Mouse (Mus musculus) MEL-GATA-1-ER (cell line): ENCODE results near the gene Elmsan1.

ENCODE experiments used
- DNase-seq: peaks from one replicate; pipeline ENCODE4 v3.0.0-alpha.2; 2012; ENCODE audit warnings: low read depth; ENCODE audit errors: extremely low read depth

Elmsan1 gene

DNA sequence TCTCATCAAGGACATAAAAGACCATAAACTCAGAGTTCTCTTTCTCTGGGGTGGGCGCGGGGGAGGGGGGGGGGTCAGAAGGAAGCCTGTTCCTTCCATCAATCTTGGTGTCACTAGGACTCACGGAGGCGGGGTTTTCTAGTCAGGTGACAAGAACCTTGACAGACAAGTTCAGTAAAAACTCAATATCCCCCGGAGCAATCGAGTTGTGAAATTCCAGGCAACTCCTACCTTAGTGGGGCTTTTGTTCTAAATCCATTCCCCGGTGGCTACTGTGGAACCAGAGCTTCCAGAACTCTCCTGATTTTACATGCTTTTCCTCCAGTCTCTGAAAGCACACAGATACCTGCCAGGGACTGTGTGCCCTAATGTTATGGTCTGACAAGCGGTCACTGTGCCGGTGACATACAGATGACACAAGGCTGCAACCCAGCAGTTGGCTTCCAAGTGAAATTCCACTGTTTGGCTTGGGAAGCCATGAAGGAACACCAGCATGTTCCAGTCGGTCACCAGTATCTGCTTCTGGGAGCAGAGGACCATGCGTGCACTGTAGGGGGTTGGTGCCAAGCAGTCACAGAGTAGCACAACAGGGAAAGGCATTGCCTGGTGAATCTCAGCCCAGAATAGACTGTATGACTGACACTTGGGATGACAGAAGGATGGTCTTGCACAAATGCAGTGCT is 2.8 kb downstream of the Elmsan1 start:
- DNase-seq: no peak

DNA sequence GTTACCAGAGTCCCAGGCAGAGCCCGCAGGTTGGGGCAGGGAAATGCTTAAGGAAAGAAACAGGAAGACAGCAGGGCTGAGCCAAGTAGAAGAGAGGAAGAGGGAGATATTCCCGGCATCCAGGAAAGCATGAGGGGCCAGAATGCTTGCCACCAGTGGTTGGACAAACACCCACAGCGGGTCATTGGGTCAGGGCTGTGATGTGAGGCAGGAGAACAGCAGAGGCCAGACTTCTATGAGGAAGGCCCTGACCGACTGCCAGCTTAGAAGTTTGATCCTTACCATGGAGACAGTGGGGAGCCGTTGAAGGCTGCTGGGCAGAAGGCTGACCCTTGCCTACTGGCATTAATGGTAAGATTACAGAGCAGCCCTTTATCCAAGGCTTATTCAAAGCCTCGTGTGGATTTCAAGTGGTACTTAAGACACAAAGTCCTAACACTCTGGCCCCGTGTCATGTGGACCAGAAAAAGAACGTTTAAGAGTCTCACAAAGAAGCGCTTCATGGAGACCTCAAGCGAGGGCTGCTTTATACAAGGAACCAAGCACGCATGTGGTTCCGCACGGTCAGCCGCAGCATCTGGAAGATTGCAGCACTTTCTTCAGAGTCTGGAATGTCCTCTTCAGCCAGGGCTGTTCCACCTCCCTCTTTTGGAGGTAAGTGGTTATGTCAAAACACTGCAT is 4.0 kb downstream of the Elmsan1 start:
- DNase-seq: no peak

DNA sequence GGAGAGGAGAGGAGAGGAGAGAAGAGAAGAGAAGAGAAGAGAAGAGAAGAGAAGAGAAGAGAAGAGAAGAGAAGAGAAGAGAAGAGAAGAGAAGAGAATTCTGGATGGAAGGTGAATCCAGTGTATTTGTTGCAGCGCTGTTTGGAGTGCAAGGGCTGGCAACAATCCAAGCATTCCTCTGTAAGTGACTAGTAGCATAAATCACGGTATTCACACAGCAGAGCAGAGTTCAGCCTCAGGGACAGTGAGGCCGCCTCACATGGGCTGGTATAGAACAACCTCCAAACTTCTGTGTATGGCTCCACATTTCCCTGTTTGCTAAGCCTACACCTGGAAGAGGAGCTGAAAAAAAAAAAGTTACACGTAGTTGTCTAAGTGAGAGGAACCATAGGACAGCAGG is 6.4 kb downstream of the Elmsan1 start:
- DNase-seq: no peak

DNA sequence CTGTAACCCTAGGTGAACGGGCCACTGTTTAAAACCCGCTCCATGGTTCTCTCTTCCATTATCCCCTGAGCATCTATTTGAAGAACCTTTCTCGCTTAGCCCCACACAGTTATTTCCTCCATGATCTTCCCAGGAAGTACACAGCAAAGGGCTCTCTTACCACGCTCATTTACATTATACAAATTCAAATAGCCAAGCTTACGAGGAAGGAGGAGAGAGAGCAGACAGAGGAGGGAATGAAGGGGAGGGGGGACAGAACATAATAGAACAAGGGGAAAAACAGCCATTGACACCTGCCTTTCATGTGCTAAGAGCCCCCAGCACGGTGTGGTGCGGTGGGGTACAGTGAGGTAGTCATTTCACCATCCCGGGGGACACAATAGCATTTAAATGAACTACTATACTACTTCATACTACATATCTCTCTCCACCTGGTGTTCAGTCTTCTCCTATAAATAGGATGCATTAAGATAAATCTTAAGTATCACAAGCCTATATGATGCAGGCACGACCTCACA is 7.6 kb downstream of the Elmsan1 start:
- DNase-seq: no peak

DNA sequence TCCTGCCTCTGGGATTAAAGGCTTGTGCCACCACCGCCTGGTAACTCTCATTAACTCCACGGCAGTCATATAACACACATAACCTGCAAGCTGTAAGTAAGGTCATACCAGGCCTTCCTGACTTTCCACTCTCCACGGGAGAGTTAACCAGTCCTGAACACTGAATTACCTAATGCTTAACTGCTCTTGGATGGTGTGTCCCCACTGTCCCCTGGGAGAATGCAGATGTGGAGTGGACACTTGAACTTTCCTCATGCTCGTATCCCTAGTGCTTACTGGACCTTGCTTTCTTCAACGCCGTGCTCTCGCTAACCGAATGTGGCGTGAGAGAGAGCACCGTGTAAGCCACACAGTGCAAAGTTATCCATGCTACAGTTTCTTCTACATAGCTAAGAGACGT is 8.4 kb downstream of the Elmsan1 start:
- no peak for DNase-seq

DNA sequence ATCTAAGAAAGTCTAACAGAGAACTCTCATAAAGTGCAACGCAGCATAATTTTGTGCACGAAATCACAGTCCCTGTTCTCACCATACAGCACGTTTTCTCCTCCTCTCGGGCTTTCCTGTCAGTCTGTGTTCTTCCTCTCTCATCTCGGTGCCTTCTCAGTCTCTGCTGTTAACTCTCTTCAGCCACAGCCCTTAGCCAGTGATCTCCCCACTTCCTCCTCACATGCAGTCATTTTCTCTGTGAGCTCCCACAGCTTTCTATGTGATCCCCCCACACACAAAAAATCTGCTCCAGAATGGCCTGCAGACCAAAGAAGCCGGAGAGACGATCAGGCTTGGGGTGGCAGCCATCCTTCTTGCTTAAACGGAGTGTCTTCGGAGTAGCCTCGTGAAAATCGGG is 9.6 kb downstream of the Elmsan1 start:
- no peak for DNase-seq

DNA sequence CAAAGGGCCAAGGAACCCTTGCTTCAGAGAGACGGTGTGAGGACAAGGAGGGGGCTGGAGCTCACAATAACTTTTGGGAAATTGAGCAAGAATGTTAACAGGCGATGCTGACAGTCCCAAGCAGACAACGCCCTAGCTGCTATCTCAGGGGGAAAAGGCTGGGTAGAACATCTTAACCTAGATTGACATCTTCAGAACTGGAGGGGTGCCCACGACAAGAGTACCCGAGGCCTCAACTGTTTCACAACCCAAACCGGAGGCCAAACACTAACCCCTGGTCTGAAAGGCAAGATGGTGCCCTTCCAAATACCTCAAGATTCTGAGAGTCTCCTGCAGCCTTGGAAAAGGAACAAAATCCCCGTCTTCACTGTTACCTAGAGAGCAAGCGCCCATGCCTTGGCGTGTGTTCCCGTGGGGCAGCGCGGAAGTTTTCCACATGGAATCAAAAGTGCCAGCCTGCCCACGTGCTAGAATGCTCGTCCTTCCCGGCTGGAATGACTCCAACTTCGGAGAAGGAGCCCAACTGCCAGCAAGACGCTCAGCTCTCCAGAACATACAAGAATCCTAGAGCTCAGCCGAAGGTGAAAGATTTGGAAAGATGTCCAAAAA is 11.4 kb downstream of the Elmsan1 start:
- DNase-seq: no peak

DNA sequence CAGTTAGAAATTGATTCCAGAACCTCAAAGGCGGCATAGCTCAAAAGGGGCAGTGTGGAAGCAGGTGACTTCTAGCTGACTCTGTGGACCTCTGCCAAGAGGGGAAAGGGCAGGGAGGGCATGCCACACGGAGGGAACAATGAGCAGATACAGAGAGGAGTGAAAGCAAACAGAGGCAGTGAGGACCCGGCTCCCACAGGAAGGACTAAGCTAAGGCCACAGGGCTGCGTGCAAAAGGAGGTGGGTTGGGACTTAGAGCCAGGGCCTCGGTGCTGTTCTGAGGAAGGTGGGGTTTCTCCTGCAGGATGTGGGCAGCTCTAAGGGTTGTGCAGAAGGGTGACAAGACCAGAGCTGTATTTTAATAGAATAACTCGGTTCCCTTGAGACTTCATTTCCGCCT is 12.2 kb downstream of the Elmsan1 start:
- no peak for DNase-seq

DNA sequence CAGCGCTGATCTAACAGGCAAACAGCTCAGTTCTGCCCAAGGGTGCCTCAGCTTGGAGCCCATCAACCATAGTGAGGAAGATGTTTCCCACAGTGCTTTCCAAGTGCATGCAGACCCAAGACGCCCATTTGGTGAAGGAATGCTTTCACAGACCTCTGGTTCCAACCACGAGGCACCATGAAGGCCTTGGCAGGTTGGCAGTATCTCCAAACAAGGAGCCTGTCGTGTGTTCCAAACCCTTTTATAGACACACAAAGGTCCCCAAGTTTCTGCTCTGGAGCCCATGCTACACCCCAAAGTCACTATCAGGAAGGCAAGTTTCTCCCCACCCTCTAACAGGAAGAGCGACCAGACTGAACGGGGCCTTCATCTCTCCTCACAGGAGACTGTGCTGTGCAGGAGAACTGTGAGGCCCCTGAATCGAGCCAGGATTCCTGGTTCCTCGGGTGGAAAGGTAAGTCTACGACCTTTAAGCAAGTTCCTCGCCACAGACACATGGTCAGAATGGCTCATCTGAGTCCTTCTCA is 13.0 kb downstream of the Elmsan1 start:
- DNase-seq: no peak

DNA sequence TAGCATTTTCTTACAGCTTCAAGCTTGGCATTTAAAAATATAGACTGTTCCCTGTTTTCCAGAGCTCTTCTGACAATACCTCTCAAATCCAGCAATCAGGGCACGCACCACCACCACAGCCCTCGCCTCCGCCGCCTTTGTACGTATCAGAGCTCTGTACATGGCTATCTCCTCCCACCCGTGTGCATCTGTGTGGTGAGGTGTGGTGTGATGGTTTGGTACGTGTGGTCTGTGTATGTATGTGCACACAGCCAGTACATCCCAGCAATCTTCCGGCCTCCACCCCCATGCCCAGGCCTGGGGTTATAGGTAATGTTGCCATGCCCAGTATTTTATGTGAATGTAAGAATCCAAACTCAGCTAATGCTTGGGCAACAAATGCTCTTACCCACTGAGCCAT is 14.0 kb downstream of the Elmsan1 start:
- no peak for DNase-seq

DNA sequence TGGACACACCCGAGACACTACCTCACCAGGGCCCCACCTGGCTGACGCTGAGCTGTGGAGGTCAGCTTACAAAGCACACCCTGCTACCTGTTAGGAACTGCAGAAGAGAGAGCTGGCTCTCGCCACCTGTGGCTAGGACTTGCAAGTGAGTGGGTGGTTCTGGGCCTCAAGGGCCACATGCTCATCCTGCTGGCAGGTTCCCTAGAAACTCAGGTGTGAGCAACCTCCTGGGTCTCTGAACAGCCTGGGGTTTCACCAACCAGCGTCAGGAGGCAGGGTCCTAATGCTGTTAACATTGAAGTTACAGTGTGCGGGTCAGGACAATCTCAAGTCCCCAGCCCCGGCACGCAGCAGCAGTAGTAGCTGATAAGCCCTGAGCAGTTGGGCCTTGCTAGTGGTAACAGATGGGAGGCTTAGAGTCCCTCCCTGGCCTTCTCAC is 14.9 kb downstream of the Elmsan1 start:
- DNase-seq: peak; percentile 92

DNA sequence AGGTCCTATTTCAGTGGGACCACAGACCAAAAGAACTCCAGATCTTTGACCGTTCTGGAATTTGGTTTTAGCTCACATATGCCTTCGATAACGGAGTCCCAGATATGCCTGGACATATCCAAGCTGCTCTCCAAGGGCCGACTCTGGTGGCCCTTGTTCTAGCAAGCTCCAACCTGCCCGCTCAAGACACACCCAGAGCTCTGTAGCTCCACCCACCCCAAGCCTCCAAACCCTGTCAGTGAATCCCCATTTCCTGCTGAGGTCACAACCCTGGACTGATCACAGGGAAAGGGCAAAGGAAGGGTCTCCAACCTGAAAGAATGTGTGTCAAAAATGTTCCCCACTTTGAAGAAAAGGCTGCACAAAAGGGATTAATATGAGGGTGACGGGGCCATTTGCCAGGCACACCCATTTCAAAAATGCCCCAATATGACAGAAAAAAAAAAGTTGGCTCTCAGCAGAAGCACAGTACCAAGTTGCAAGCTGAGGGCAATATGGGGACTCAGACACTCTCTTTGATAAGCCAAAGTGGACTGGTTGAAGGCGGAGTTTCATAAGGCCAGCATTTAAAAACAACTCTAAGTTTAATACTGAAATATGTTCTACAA is 15.4 kb downstream of the Elmsan1 start:
- no peak for DNase-seq

DNA sequence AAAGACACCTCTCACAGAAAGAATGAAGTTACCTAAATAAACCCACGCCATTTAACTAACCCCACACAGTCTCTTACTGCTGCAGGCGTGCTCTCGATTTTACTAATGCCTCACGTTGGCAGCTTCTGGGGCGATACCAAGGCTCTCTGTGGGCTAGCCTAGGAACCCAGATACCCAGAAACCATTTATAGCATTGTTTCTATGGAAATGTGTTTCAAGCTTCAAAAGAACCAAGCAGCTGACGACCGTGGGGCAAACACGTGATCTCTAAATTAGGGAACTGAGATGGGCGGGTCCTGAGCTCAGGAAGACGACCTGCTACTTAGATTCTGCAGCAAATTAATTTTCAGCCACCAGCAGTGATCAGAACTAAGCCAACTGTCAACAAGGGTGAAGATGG is 16.1 kb downstream of the Elmsan1 start:
- no peak for DNase-seq

DNA sequence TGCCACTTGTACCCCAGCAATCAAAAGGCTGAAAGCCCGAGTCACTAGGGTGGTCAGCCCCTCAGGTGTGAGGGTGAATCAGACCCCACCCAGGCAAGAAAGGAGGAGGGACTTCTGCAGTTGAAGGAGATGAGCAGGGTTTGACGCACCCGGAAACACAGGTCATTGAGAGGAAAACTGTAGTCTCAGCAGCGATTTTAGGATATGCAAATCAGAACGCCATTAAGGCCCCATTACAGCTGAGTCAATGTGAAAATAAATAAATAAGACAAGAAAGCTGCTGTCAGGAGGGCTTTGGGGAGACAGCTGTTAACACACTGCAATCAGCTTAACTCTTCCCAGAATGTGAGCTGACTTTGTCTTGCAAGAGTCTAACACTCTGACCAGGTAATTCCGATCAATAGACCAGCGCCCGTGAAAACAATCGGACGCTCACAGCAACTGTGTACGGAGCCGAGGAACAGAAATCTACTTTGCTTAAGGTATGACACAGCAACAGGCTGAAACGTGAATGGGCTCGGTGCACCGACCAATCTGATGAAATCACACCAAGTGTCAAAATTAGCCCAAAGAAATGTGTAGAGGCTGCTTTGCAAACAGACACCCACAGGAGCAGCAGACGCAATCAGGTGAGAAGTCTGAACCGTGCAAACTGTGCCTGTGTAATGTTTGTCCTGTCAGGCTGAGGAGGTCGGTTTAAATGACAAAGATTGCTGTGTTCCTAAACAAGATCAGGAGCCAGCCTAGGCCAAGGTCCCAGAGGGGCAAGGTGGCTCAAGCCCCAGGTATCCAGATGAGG is 16.8 kb downstream of the Elmsan1 start:
- DNase-seq: no peak

DNA sequence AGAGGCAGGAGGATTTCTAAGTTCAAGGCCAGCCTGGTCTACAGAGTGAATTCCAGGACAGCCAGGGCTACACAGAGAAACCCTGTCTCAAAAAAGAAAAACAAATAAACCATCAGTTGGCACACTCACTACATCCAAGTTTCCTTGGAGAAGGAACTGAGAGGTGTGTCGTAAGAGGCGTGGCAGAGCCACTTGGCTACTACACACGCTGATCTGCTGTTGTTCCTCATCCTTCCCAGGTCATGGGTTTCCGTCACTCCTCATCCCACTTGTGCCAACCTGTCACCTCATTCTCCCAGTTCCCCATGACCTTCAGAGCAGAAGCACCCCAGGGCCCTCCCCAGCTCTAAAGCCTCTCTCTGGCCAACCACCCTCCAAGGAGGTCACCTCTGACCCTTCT is 17.5 kb downstream of the Elmsan1 start:
- DNase-seq: no peak

DNA sequence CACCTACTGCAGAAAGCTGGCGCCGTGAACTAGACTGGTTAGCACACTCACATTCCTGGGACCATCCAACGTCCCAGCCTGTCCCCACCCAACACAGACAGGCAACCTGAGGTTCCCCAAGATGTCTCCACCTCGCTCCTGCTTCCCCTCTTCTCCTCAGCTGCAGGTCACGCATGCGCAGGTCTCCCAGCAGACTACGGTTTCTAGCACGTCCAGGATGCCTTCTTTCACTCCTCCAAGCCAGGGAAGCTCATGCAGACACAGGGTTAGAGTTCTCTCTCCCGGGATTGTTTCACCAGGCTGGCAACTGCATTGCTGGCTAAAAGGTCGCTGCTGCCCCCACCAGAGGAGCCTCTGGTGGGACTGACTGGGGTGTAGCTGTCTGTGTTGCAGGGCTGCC is 19.8 kb downstream of the Elmsan1 start:
- DNase-seq: no peak

DNA sequence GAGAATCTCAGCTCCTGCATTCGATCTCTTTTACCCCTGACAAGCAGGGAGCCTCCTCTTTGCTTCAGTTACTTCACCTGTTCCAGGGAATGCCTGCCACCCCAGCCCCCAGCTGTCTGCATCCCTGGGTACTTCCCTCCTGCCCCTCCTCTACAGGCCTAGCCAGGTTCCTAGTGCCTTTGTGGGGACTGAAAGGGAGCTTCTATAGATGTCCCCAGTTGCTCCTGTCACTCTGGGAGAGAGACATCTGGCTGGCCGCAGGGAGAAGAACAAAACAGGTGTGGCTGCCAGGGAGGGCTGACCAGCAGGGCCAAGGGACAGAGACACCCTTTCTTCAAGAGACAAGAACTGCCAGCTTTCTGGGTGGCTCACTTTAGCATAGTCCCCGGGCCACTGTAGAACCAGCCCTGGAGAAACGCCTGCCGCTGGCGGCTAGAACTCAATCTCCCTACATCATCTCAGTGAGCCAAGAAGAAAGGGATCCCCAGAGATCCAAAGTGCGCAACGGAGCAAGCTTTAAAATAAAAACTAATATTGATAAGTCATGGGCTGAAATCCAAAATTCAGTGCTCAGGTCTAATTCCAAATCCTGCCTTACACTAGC is 20.5 kb downstream of the Elmsan1 start:
- DNase-seq: no peak

DNA sequence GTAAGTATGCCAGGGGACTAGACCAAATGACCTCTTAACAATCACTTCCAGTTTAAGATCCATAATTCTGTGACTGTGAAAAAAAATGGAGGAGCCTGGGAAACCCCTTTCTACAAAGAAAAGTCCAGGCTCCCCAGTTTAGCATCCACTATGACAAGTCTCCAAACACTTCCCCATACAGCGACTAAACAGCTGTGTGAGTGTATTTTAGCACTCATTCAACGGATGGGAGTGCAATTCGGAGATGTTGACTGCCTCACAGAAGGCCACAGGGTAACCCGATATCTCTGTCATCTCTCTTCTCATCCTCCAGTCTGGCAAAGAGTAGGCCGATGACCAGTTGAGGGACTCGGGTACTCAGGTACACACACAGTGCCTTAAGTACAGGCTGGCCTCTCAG is 23.5 kb downstream of the Elmsan1 start:
- no peak for DNase-seq

DNA sequence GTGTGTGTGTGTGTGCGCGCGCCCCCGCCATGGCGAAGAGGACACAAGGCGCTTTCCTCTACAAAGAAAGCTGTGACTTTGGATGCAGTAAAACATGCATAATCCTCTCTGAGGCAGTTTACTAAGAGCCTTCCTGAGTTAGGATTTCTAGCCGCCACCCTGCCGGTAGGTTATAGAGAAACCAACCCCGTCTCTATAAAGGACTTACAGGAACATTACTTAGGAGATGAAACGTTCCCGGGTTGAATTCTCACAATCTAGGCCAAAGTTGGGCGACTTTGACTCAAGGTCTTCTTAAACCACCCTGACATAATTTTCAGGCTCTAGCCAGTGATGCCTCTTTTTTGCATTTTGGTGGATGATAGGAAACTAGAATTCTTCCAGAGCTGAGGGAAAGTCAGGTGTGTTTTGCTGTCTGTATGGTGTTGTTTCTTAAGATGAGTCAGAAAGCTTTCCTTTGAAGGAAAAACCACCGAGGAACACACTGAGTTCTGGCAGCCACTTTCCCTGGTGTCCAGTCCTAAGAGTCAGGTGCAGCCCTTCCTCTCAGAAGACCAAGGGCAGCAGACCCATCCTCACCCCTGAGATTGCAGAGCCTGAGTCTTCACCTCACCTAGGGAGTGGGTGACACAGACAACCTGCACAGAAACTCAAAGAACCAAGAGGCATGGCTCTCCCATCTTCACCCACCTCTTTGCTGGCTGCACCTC is 24.1 kb downstream of the Elmsan1 start:
- DNase-seq: no peak
